Mouse (Mus musculus) hindbrain, embryonic 11.5 days (tissue): ENCODE data around the gene Zfp763. TPM values are rescaled to one million over a fixed set of nuclear protein-coding genes. Genes with fewer than 3 reads are reported as not detected.

Experiments used
- ATAC-seq: fragments of 200-750 bp; cut with Nextera tagmentation; 2 replicates; pipeline ENCODE4 v1.8.0; 2017; ENCODE audit warnings: mild to moderate bottlenecking, moderate TSS enrichment, moderate library complexity; ENCODE audit not compliant: low FRiP score
- DNase-seq: peaks from one replicate; pipeline ENCODE4 v3.0.0-alpha.2; 2015; ENCODE audit warnings: low spot score
- H3K27ac ChIP-seq: fragments of 300-500 bp; sonication (generic); 2 replicates; pipeline ENCODE4 v1.5.1; 2014; ENCODE audit warnings: mild to moderate bottlenecking, low read depth, low read length
- H3K27me3 ChIP-seq: fragments of 300-500 bp; sonication (generic); 2 replicates; pipeline ENCODE4 v1.6.1; 2014; ENCODE audit warnings: mild to moderate bottlenecking, low read length, moderate library complexity, mixed read lengths; ENCODE audit not compliant: control insufficient read depth, insufficient read depth
- H3K36me3 ChIP-seq: fragments of 300-500 bp; sonication (generic); 2 replicates; pipeline ENCODE4 v1.6.1; 2014; ENCODE audit warnings: mild to moderate bottlenecking, low read length, moderate library complexity, mixed read lengths; ENCODE audit not compliant: control insufficient read depth, insufficient read depth
- H3K4me1 ChIP-seq: fragments of 300-500 bp; sonication (generic); replicated peaks from 2 replicates; pipeline ENCODE4 v1.6.1; 2014; ENCODE audit warnings: low read length, mixed read lengths; ENCODE audit not compliant: control insufficient read depth, insufficient read depth
- H3K4me2 ChIP-seq: fragments of 300-500 bp; sonication (generic); replicated peaks from 2 replicates; pipeline ENCODE4 v1.6.1; 2014; ENCODE audit warnings: mild to moderate bottlenecking, low read depth, low read length
- H3K4me3 ChIP-seq: fragments of 300-500 bp; sonication (generic); 2 replicates; pipeline ENCODE4 v1.5.1; 2014; ENCODE audit warnings: low read depth, low read length
- H3K9ac ChIP-seq: fragments of 300-500 bp; sonication (generic); 2 replicates; pipeline ENCODE4 v1.6.1; 2014; ENCODE audit warnings: low read depth, low read length
- H3K9me3 ChIP-seq: fragments of 300-500 bp; sonication (generic); 2 replicates; pipeline ENCODE4 v1.6.1; 2016; ENCODE audit warnings: low read length; ENCODE audit not compliant: control insufficient read depth
- WGBS: fragments of 180-500 bp; shearing (Covaris S2); extraction: QIAGEN DNeasy Blood & Tissue Kit; methylation state at CpG from one replicate; pipeline ENCODE4 v1.1.7; 2014; 5-methylcytosine and 5-hydroxymethylcytosine counted together
- polyA plus RNA-seq: library from polyadenylated mRNA; unstranded; fragments of >200 nt; fragmentation: Nextera tagmentation; extraction: Ambion mirVana; gene quantifications from 2 replicates; pipeline ENCODE4 v1.2.1, GENCODE M21; 2014

Zfp763 gene
- polyA plus RNA-seq, 1 experiment from 2014 or later = 24.5 TPM

DNA sequence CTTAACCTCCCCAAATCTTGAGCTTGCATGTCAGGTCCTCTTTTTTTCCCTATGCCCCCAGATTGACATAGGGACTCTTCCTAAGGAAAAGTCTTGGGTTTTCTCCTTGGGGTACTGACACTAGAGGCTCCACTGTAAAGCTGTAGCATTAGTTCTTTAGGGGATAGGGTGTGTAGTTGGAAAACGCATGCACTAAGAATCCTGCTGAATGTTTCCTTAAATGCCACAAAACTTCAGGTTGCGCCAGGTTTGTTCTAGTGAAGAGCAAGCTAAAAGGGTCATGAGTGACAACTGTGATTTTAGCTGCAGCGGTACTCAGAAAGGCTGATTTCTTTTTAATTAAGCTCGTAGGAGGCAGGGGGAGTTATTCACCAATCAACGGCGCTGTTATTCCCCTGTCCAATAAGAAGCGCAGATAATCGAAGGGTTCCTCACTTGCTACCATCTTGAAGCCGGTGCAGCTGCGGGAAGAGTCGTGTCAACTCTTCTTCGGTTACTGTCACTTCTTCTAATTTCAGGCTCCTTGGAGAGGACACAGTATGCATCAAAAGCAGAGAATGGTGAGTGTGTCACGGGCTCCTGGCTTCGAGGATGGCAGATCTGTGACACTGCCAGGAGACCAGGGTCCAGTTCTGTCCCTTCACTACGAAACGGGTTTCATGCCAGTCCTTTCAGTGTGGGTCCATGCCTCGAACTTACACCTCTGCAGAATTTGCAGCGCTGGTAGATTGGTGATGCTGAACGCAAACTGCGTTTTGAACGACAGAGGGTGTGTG, 40.3 kb downstream of the Zfp763 start, which contains the start of gene Zfp952:
Gene Zfp952 (plus strand): TSS at position 431 of the 776 bp plus-strand sequence.
- 0 out of 2 replicates have a peak within 1 kb of the TSS, but pooled peaks have one; percentile 30 for H3K27ac ChIP-seq
- no peaks in the 10 kb centered on the region for H3K36me3 ChIP-seq
- peak; percentile 88 for DNase-seq
- WGBS = 2% methylated on average over 21 of the region's 21 CpGs
- peak within 1 kb of the TSS; percentile 65 for H3K4me3 ChIP-seq
- H3K9me3 ChIP-seq = no peaks in the 10 kb centered on the region
- ATAC-seq = peak; percentile 93
- H3K4me2 ChIP-seq = peak within 1 kb of the TSS; percentile 68
- H3K4me1 ChIP-seq = 0 out of 2 replicates have a peak, but pooled peaks cover 4% of the 10 kb centered on the region
- H3K9ac ChIP-seq = peak within 1 kb of the TSS; percentile 67
- no peaks in the 10 kb centered on the region for H3K27me3 ChIP-seq

DNA sequence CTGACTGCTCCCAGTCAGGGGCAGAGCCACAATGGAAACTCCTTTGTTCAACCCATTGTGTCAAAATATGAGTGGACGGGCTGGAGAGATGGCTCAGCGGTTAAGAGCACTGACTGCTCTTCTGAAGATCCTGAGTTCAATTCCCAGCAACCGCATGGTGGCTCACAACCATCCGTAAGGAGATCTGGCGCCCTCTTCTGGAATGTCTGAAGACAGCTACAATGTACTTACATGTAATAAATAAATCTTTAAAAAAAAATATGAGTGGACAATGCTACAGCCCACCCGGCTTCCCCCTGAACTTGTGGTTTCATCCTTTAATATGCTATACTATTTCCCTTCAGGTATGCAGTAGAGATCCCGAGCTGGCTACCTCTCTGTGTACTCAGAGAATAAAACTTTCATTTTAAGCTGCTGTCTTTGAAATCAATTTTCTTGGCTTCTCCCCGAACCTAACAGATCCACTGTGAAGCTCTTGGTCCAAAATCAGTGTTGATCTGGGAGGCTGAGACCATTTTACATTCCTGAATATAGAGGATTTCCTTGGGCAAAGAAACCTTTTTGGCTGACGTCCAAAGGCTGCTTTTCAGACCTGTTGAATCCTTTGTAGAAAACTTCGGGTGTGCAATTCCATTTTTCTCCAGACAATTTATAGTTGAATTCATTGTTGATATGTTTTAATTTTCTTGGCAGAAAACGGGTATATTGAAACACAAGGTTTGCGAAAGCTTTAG, 41.1 kb downstream of the Zfp763 start:
- no peak for ATAC-seq
- DNase-seq = peak; percentile 27
- H3K4me2 ChIP-seq = peak overlapping the region; percentile 68; the same call in 1 of the 2 replicates
- no peaks in the 10 kb centered on the region for H3K9me3 ChIP-seq
- no peak overlapping the region for H3K9ac ChIP-seq
- no peaks in the 10 kb centered on the region for H3K27me3 ChIP-seq
- no peaks in the 10 kb centered on the region for H3K36me3 ChIP-seq
- WGBS = 71% methylated on average over 12 of the region's 12 CpGs
- 0 out of 2 replicates have a peak overlapping the region, but pooled peaks have one; percentile 65 for H3K4me3 ChIP-seq
- H3K4me1 ChIP-seq = 0 out of 2 replicates have a peak, but pooled peaks cover 4% of the 10 kb centered on the region
- no peak overlapping the region for H3K27ac ChIP-seq

DNA sequence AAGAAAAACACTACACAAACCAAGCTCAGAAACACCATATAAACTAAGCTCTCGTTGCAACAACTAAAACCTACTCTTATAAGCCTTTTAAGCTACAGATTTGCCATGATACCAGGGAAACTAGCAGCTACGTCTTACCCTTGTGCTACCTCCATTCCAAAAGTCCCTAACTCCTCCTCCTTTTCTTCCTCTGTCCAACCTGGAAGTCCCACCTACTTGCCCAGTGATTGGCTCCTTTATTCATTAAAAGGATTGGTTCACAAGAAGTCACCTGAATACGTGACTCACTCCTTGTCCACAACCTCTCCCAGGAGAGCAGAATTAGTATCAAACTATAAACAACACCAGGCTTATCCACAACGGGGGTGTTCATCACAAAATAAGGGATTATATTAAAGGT, 46.9 kb downstream of the Zfp763 start:
- H3K9ac ChIP-seq = no peak overlapping the region
- no peak overlapping the region for H3K4me3 ChIP-seq
- H3K27ac ChIP-seq = no peak overlapping the region
- DNase-seq (no peak), ATAC-seq (no peak)
- H3K9me3 ChIP-seq = no peaks in the 10 kb centered on the region; the same call in 1 of the 2 replicates
- no peaks in the 10 kb centered on the region for H3K4me1 ChIP-seq
- no peaks in the 10 kb centered on the region for H3K36me3 ChIP-seq
- 84% methylated on average over 4 of the region's 4 CpGs for WGBS
- H3K27me3 ChIP-seq = no peaks in the 10 kb centered on the region
- no peak overlapping the region for H3K4me2 ChIP-seq

DNA sequence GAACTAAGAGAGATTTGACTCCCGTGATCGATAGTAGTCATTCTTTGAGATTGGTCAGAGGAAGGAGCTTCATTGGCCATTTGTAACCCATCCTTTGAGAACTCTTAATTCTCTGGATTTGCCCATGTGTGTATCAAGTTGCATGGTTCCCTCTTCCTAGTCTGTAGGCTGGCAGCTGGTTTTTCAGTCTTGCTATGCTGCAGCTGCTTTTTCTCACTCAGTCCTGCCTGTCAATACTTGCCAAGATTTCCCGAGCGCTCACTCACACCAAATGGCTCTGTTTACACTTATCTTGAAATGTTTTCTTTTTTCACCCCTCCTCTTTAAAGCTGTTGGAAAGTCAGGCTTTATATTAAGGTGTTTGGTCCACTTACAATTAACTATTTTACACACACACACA, 51.8 kb downstream of the Zfp763 start:
- WGBS = 91% methylated on average over 4 of the region's 4 CpGs
- DNase-seq = no peak
- H3K27me3 ChIP-seq = no peaks in the 10 kb centered on the region
- no peaks in the 10 kb centered on the region; the same call in 1 of the 2 replicates for H3K9me3 ChIP-seq
- H3K4me2 ChIP-seq = no peak overlapping the region
- H3K36me3 ChIP-seq = peaks cover 19% of the 10 kb centered on the region
- H3K9ac ChIP-seq = no peak overlapping the region
- no peak for ATAC-seq
- no peaks in the 10 kb centered on the region for H3K4me1 ChIP-seq
- no peak overlapping the region for H3K27ac ChIP-seq
- no peak overlapping the region for H3K4me3 ChIP-seq

Other genes with a start within 250 kb of the Zfp763 start
- gene Zfp871, start 245.1 kb downstream of the Zfp763 start, polyA plus RNA-seq = 38.3 and 56.8 TPM in 2 replicates
- gene Zfp811, start 223.5 kb downstream of the Zfp763 start, polyA plus RNA-seq = 43.0 and 49.1 TPM in 2 replicates
- gene Zfp799, start 203.1 kb downstream of the Zfp763 start, polyA plus RNA-seq = 20.3 and 24.4 TPM in 2 replicates
- gene Zfp870, start 141.8 kb downstream of the Zfp763 start, polyA plus RNA-seq = 8.6 and 10.0 TPM in 2 replicates
- not detected in 2 replicates for gene Cyp4f14, start 116.1 kb downstream of the Zfp763 start, polyA plus RNA-seq
- 3.1 and 5.5 TPM in 2 replicates for gene Cyp4f13, start 86.0 kb downstream of the Zfp763 start, polyA plus RNA-seq
- 13.4 TPM in 2 replicates for gene Zfp472, start 67.6 kb downstream of the Zfp763 start, polyA plus RNA-seq
- 18.5 and 18.6 TPM in 2 replicates for gene Zfp952, start 40.3 kb downstream of the Zfp763 start, polyA plus RNA-seq
- gene 4921501E09Rik, start 34.7 kb upstream of the Zfp763 start, polyA plus RNA-seq = not detected in 2 replicates
- gene Zfp563, start 55.9 kb upstream of the Zfp763 start, polyA plus RNA-seq = 11.4 and 15.2 TPM in 2 replicates
- 0.14 and 0.22 TPM in 2 replicates for gene Morc2b, start 106.3 kb upstream of the Zfp763 start, polyA plus RNA-seq
- 0.04 and 0.05 TPM in 2 replicates for gene Olfr55, start 135.0 kb upstream of the Zfp763 start, polyA plus RNA-seq
- not detected in 2 replicates for gene Olfr239, start 157.9 kb upstream of the Zfp763 start, polyA plus RNA-seq
- gene Olfr1564, start 188.3 kb upstream of the Zfp763 start, polyA plus RNA-seq = 0.06 TPM in 1 of 2 replicates, not detected in the other
- gene Zfp955a, start 221.7 kb upstream of the Zfp763 start, polyA plus RNA-seq = 18.9 and 20.7 TPM in 2 replicates
- 0.03 and 0.05 TPM in 2 replicates for gene Olfr63, start 231.3 kb upstream of the Zfp763 start, polyA plus RNA-seq